Mouse (Mus musculus) midbrain, embryonic 10.5 days (tissue): ENCODE data around the gene Il17rd. TPM values are rescaled to one million over a fixed set of nuclear protein-coding genes. Genes with fewer than 3 reads are reported as not detected.

Experiments
- DNase-seq: peaks from one replicate; pipeline ENCODE4 v3.0.0-alpha.2; 2017; ENCODE audit warnings: low spot score
- H3K27ac ChIP-seq: fragments of 300-500 bp; sonication (generic); replicated peaks from 2 replicates; pipeline ENCODE4 v1.5.1; 2016; ENCODE audit warnings: mild to moderate bottlenecking
- H3K27me3 ChIP-seq: fragments of 300-500 bp; sonication (generic); 2 replicates; pipeline ENCODE4 v1.6.1; 2016; ENCODE audit warnings: low read depth, mild to moderate bottlenecking; ENCODE audit not compliant: poor library complexity, severe bottlenecking
- H3K36me3 ChIP-seq: fragments of 300-500 bp; sonication (generic); 2 replicates; pipeline ENCODE4 v1.6.1; 2016; ENCODE audit warnings: mild to moderate bottlenecking, moderate library complexity
- H3K4me1 ChIP-seq: fragments of 300-500 bp; sonication (generic); 2 replicates; pipeline ENCODE4 v1.6.1; 2016
- H3K4me3 ChIP-seq: fragments of 300-500 bp; sonication (generic); 2 replicates; pipeline ENCODE4 v1.5.1; 2016; ENCODE audit warnings: mild to moderate bottlenecking, moderate library complexity
- H3K9me3 ChIP-seq: fragments of 300-500 bp; sonication (generic); replicated peaks from 2 replicates; pipeline ENCODE4 v1.6.1; 2016; ENCODE audit warnings: mild to moderate bottlenecking
- WGBS: fragments of 180-500 bp; shearing (Covaris S2); methylation state at CpG from one replicate; pipeline ENCODE4 v1.1.7; 2016; 5-methylcytosine and 5-hydroxymethylcytosine counted together
- polyA plus RNA-seq: library from polyadenylated mRNA; unstranded; fragments of >200 nt; fragmentation: Nextera tagmentation; extraction: Ambion mirVana; gene quantifications from 2 replicates; pipeline ENCODE4 v1.2.1, GENCODE M21; 2016

Gene Il17rd
- polyA plus RNA-seq, 1 experiment from 2014 or later, result 6.4 TPM

DNA sequence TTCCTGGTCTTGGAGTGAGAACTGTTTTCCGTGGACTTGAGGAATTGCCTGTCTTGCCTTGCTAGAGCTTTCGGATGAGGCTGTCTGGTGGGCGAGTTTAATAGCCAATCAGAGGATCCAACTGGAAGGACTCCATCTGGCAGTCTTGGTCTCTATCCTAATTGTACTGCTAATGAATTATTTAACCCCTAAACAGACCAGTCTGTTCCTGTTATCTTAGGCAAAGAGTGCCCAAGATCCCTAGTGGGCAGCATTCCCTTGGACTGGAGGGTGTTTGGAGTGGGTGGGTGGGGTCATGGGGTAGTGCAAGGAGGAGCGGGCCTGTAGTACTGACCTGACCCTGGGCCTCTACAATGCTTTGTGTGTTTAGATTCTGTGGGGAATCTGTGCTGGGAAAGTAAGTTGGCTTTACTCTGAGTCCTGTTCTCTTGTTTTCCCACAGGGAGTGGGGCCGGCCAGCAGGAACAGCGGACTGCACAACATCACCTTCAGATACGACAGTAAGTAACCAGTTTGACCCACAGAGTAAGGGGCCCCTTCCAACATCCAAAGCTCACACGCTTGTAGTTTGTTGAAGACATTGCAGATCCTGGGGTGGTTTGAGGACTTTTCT lies 37.3 kb downstream of the Il17rd start:
- peaks cover 47% of the 10 kb centered on the region for H3K4me1 ChIP-seq
- H3K4me3 ChIP-seq, result no peak overlapping the region
- H3K27ac ChIP-seq, result no peak overlapping the region
- 88% methylated on average over 8 of the region's 8 CpGs for WGBS
- no peaks in the 10 kb centered on the region for H3K9me3 ChIP-seq
- H3K36me3 ChIP-seq, result peaks cover 21% of the 10 kb centered on the region
- DNase-seq, result no peak
- H3K27me3 ChIP-seq, result peaks cover 9% of the 10 kb centered on the region; the same call in 1 of the 2 replicates

DNA sequence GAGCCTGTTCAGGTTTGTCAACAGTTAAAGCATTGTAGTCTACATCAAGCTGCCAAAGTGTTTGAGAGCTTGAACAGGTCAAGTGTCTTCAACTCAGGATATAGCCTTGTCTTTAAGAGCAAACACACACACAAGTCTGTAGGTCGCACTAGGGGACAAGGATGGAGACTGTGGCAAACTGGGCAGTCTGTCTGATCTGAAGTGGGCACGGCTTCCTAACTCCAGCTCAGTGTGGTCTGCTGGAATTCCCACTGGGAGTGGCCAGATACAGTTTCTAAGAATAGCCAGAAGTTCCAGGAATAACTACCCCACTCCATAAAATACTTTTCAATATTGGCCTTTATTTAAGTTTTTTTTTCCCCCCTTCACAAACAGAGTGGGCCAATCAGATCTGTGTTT lies 37.8 kb downstream of the Il17rd start:
- H3K27ac ChIP-seq, result no peak overlapping the region
- WGBS, result 90% methylated on average over 2 of the region's 2 CpGs
- peaks cover 21% of the 10 kb centered on the region for H3K36me3 ChIP-seq
- no peak for DNase-seq
- H3K4me3 ChIP-seq, result no peak overlapping the region
- H3K9me3 ChIP-seq, result no peaks in the 10 kb centered on the region
- peaks cover 4% of the 10 kb centered on the region; the same call in 1 of the 2 replicates for H3K27me3 ChIP-seq
- H3K4me1 ChIP-seq, result peaks cover 42% of the 10 kb centered on the region

DNA sequence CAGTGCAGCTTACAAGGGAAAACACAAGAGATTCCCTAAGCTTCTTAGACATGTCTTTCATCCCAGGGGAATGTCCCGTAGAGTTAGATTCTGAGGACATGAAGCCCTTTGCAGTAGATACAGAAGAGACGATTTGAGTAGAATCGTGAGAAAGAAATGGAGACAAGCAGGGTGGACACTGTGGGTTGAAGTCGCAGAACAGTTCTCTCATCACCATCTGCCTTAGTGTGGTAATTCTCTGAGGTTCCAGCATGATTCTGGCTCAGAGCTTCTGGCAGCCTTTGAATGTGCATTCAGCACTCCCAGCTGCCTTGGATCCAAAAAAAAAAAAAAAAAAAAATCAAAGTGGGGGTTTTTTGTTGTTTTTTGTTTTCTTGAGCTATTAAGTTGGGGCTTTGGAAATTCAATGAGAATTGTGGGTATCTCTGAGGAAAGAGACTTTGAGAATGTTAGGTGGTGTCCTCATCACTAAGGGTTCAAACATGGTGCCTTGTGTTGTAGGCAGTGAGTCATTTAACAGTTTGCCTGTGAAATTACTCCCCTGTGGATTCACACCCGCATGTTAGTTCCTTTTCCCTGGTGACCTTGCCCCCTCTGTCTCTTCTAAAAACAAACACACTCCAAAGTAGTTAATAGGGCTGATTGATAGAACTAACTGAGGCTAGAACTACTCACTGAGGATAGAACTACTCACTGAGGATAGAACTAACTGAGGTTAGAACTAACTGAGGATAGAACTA lies 43.0 kb downstream of the Il17rd start:
- H3K4me3 ChIP-seq, result no peak overlapping the region
- 75% methylated on average over 5 of the region's 5 CpGs for WGBS
- peaks cover 5% of the 10 kb centered on the region; the same call in 1 of the 2 replicates for H3K4me1 ChIP-seq
- DNase-seq, result no peak
- no peaks in the 10 kb centered on the region for H3K9me3 ChIP-seq
- peaks cover 45% of the 10 kb centered on the region for H3K36me3 ChIP-seq
- H3K27me3 ChIP-seq, result no peaks in the 10 kb centered on the region
- H3K27ac ChIP-seq, result no peak overlapping the region

DNA sequence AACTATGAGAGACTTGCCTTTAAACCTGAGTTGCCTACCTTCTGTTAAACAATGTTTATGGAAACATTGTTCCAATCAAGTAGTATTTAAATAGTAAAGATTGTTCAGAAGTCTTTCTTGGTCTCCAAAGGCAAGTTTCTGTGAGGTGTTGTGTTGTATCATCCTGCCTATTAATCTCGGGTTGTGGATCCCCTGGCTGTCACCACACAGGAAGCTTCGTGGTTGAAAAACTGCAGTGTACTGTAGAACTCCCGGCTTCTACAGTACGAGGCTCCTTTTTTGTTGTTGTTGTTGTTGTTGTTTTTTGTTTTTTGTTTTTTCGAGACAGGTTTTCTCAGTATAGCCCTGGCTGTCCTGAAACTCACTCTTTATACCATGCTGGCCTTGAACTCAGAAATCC lies 46.7 kb downstream of the Il17rd start:
- Histone ChIP-seq H3K36me3 (peaks cover 62% of the 10 kb centered on the region), H3K4me1 (peaks cover 10% of the 10 kb centered on the region; the same call in 1 of the 2 replicates), H3K4me3 (no peak overlapping the region), H3K27me3 (no peaks in the 10 kb centered on the region), H3K27ac (no peak overlapping the region), H3K9me3 (no peaks in the 10 kb centered on the region)
- 88% methylated on average over 5 of the region's 5 CpGs for WGBS
- no peak for DNase-seq

GRCm38 (mm10) chr14:27085999-27086398 lies 47.3 kb downstream of the Il17rd start:
- Histone ChIP-seq H3K27ac (no peak overlapping the region), H3K27me3 (no peaks in the 10 kb centered on the region), H3K36me3 (peaks cover 62% of the 10 kb centered on the region), H3K9me3 (no peaks in the 10 kb centered on the region), H3K4me3 (no peak overlapping the region), H3K4me1 (peaks cover 10% of the 10 kb centered on the region; the same call in 1 of the 2 replicates)
- 65% methylated on average over 4 of the region's 4 CpGs for WGBS
- DNase-seq, result no peak

DNA sequence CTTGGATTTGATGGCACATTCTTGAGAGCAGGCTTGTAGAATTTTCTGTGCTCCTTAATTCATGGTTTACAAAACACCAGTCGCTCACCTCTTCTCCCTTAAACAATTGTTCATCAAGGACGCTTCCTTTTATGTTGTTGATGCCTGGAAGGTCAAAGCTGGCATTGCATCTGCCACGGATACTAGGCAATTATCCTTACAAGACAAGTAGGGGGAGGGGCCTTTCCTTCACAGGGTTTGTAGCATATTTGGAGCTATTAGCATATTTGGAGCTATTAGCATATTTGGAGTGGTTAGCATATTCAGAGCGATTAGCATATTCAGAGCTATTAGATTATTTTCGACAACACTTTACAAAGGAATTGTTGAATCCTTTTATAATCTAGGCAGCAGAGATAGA lies 55.5 kb downstream of the Il17rd start:
- 79% methylated on average over 5 of the region's 5 CpGs for WGBS
- Histone ChIP-seq H3K4me3 (no peak overlapping the region), H3K9me3 (no peaks in the 10 kb centered on the region), H3K36me3 (peaks cover 69% of the 10 kb centered on the region), H3K27ac (no peak overlapping the region), H3K4me1 (0 out of 2 replicates have a peak, but pooled peaks cover 2% of the 10 kb centered on the region), H3K27me3 (no peaks in the 10 kb centered on the region)
- no peak for DNase-seq

GRCm38 (mm10) chr14:27096133-27096532 lies 57.4 kb downstream of the Il17rd start:
- Histone ChIP-seq H3K27ac (0 out of 2 replicates have a peak overlapping the region, but pooled peaks have one; percentile 9), H3K4me1 (0 out of 2 replicates have a peak, but pooled peaks cover 2% of the 10 kb centered on the region), H3K27me3 (no peaks in the 10 kb centered on the region), H3K36me3 (peaks cover 78% of the 10 kb centered on the region), H3K9me3 (no peaks in the 10 kb centered on the region), H3K4me3 (no peak overlapping the region)
- 75% methylated on average over 9 of the region's 9 CpGs for WGBS
- no peak for DNase-seq

- H3K27me3 ChIP-seq, result no peaks in the 10 kb centered on the region
- H3K9me3 ChIP-seq, result no peaks in the 10 kb centered on the region
- WGBS, result 26% methylated on average over 3 of the region's 3 CpGs
- H3K4me1 ChIP-seq, result 0 out of 2 replicates have a peak, but pooled peaks cover 2% of the 10 kb centered on the region
- H3K4me3 ChIP-seq, result no peak overlapping the region
- no peak overlapping the region for H3K27ac ChIP-seq
- peaks cover 82% of the 10 kb centered on the region for H3K36me3 ChIP-seq
- DNase-seq, result peak; percentile 75
These were observed 58.0 kb downstream of the Il17rd start for GRCm38 (mm10) chr14:27096779-27097178.

DNA sequence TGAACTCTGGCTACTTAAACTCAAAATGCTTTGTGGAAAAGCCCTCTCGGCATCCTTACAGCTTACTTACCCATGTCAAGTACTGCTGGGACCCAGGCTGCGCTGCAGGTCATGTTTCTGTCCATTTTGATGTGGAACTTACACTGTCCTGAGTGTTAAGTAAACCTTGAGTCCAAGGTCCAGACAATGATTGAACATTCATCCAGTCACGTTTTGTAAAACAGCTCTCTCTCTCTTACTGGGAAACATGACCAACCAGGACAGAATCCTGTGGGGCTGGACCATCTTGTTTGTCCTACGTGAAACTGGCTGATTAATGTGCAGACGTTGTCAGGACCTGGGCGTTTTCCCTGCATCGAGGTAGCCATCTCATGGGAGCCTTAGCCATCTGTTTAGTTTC lies 63.0 kb downstream of the Il17rd start:
- Histone ChIP-seq H3K27ac (no peak overlapping the region), H3K36me3 (peaks cover 79% of the 10 kb centered on the region), H3K4me3 (no peak overlapping the region), H3K9me3 (no peaks in the 10 kb centered on the region), H3K4me1 (peaks cover 15% of the 10 kb centered on the region), H3K27me3 (no peaks in the 10 kb centered on the region)
- WGBS, result 85% methylated on average over 7 of the region's 7 CpGs
- DNase-seq, result no peak

DNA sequence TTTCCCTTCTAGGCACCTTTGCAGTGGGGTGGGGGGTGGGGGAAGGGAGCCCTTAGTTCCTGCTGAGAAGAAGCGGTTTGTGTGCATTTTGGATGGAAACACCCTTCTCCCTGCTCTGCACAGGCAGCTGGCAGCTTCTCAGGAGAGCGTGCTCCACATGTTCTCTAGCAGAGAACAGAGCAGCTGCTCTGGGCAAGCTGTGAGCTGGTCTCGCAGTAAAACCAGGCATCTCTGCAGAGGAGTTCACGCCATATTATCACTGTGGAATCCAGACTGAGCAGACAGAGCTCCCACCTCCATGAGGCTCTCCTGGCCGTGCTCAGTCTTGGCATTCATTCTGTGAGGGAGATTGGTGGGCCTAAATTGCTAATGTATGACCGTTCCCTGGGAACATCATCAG lies 64.0 kb downstream of the Il17rd start:
- Histone ChIP-seq H3K4me1 (peaks cover 13% of the 10 kb centered on the region), H3K9me3 (no peaks in the 10 kb centered on the region), H3K27me3 (no peaks in the 10 kb centered on the region), H3K4me3 (no peak overlapping the region), H3K36me3 (peaks cover 84% of the 10 kb centered on the region), H3K27ac (0 out of 2 replicates have a peak overlapping the region, but pooled peaks have one; percentile 28)
- WGBS, result 70% methylated on average over 6 of the region's 6 CpGs
- DNase-seq, result no peak

- Histone ChIP-seq H3K27me3 (no peaks in the 10 kb centered on the region), H3K4me3 (no peak overlapping the region), H3K27ac (peak overlapping the region; percentile 42), H3K4me1 (peaks cover 13% of the 10 kb centered on the region), H3K36me3 (peaks cover 56% of the 10 kb centered on the region), H3K9me3 (no peaks in the 10 kb centered on the region)
- WGBS, result 62% methylated on average over 12 of the region's 12 CpGs
- no peak for DNase-seq
These were observed 67.2 kb downstream of the Il17rd start for GRCm38 (mm10) chr14:27105731-27106457.

- Histone ChIP-seq H3K4me1 (peaks cover 10% of the 10 kb centered on the region), H3K36me3 (peaks cover 28% of the 10 kb centered on the region), H3K4me3 (no peak overlapping the region), H3K27me3 (peaks cover 12% of the 10 kb centered on the region), H3K9me3 (no peaks in the 10 kb centered on the region), H3K27ac (no peak overlapping the region)
- no peak for DNase-seq
- WGBS, result 76% methylated on average over 6 of the region's 6 CpGs
These were observed 70.2 kb downstream of the Il17rd start for GRCm38 (mm10) chr14:27108748-27109504.
